Mouse (Mus musculus): Measurements from ENCODE around the gene Zfp706.

- TF ChIP-seq CTCF (IDR thresholded peaks at IDR 0.05 in 2 of 3, conservative IDR thresholded peaks at IDR 0.05 in 1 of 3; ENCODE audit: control insufficient read depth in 1 of 3, insufficient read depth in 1 of 3, low read depth in 2 of 3, low read length in 3 of 3, poor library complexity in 1 of 3, severe bottlenecking in 1 of 3) (no peak), ZMIZ1 (IDR thresholded peaks at IDR 0.05; ENCODE audit: low read depth, low read length) (no peak), ZNF384 (IDR thresholded peaks at IDR 0.05; ENCODE audit: low read depth, low read length) (no peak), UBTF (IDR thresholded peaks at IDR 0.05; ENCODE audit: borderline replicate concordance, insufficient read depth, low read depth, low read length) (no peak), TAL1 (IDR thresholded peaks at IDR 0.05; ENCODE audit: low read length) (no peak), POLR2A (IDR thresholded peaks at IDR 0.05; ENCODE audit: control insufficient read depth in 1 of 2, insufficient read depth in 1 of 2, low read depth in 1 of 2, low read length in 2 of 2, poor library complexity in 1 of 2) (no peak), USF1 (IDR thresholded peaks at IDR 0.05; ENCODE audit: low read depth, low read length) (no peak), MAZ (IDR thresholded peaks at IDR 0.05; ENCODE audit: low read depth, low read length) (no peak), EP300 (IDR thresholded peaks at IDR 0.05; ENCODE audit: low read depth in 1 of 2, low read length in 2 of 2) (no peak), ELF1 (IDR thresholded peaks at IDR 0.05; ENCODE audit: low read depth, low read length) (no peak)
Observed at GRCm38 (mm10) chr15:37047403-37047802, 39.8 kb upstream of the Zfp706 start.

Data from MEL (cell line).